Mouse (Mus musculus) mouse embryonic stem cell (cell line): ENCODE measurements around the gene Unc93a2.
"Not testable (repeated sequence)": the region's sequence is repeated elsewhere in the genome, so short reads cannot be mapped to it uniquely, and the experiment has no call there.

Experiments
- in situ Hi-C, 2 experiments: fragments of 300-500 bp; cut with MboI; formaldehyde crosslinking; loops; 1 replicate in 1 of 2; 3 replicates in 1 of 2; pipeline ENCODE4 v1.14.3; 2019 to 2020; ENCODE audit warnings: low sequenced_read_pairs in 2 of 2, low pct_unique_long_range_greater_than_20kb in 1 of 2, mixed read lengths in 1 of 2; ENCODE audit not compliant: unreplicated experiment in 1 of 2

Unc93a2 gene

GRCm38 (mm10) chr17:7385364-7385763 lies at the start of gene Unc93a2:
Gene Unc93a2, minus strand, starts transcription at chr17:7385464.
- in situ Hi-C loops, result not testable (repeated sequence)

GRCm38 (mm10) chr17:7434121-7434520 lies 48.9 kb upstream of the Unc93a2 start:
- in situ Hi-C loops, result not testable (repeated sequence)

GRCm38 (mm10) chr17:7430210-7430631 lies 45.0 kb upstream of the Unc93a2 start:
- in situ Hi-C loops, result not testable (repeated sequence)

- in situ Hi-C loops, result not testable (repeated sequence)
Measured at GRCm38 (mm10) chr17:7420191-7420973, 35.1 kb upstream of the Unc93a2 start.

- in situ Hi-C loops, result not testable (repeated sequence)
Measured at GRCm38 (mm10) chr17:7414601-7415310, 29.5 kb upstream of the Unc93a2 start.

GRCm38 (mm10) chr17:7413336-7413735 lies 28.1 kb upstream of the Unc93a2 start:
- in situ Hi-C loops, result not testable (repeated sequence)

GRCm38 (mm10) chr17:7399770-7400169 lies 14.5 kb upstream of the Unc93a2 start:
- in situ Hi-C loops, result not testable (repeated sequence)

- in situ Hi-C loops, result not testable (repeated sequence)
Measured at GRCm38 (mm10) chr17:7398198-7398847, 13.1 kb upstream of the Unc93a2 start.

- in situ Hi-C loops, result not testable (repeated sequence)
Measured at GRCm38 (mm10) chr17:7397079-7397478, 11.8 kb upstream of the Unc93a2 start.

GRCm38 (mm10) chr17:7396288-7396687 lies 11.0 kb upstream of the Unc93a2 start:
- in situ Hi-C loops, result not testable (repeated sequence)

GRCm38 (mm10) chr17:7395671-7396070 lies 10.4 kb upstream of the Unc93a2 start:
- in situ Hi-C loops, result not testable (repeated sequence)

GRCm38 (mm10) chr17:7395116-7395515 lies 9.9 kb upstream of the Unc93a2 start:
- in situ Hi-C loops, result not testable (repeated sequence)

GRCm38 (mm10) chr17:7389898-7390297 lies 4.6 kb upstream of the Unc93a2 start:
- in situ Hi-C loops, result not testable (repeated sequence)

GRCm38 (mm10) chr17:7388958-7389356 lies 3.7 kb upstream of the Unc93a2 start:
- in situ Hi-C loops, result not testable (repeated sequence)

GRCm38 (mm10) chr17:7388341-7388957 lies 3.2 kb upstream of the Unc93a2 start:
- in situ Hi-C loops, result not testable (repeated sequence)

GRCm38 (mm10) chr17:7386016-7386415 lies 752 bp upstream of the Unc93a2 start:
- in situ Hi-C loops, result not testable (repeated sequence)

GRCm38 (mm10) chr17:7383167-7384143 lies 1.8 kb downstream of the Unc93a2 start:
- in situ Hi-C loops, result not testable (repeated sequence)

GRCm38 (mm10) chr17:7382711-7383110 lies 2.6 kb downstream of the Unc93a2 start:
- in situ Hi-C loops, result not testable (repeated sequence)
